Mouse (Mus musculus) ES-CJ7 (cell line): Measurements from ENCODE around the gene Ier2.
"Not testable (repeated sequence)": the region's sequence is repeated elsewhere in the genome, so short reads cannot be mapped to it uniquely, and the experiment has no call there.

Experiments used
- DNase-seq: peaks from one replicate; pipeline ENCODE4 v3.0.0; 2011; ENCODE audit warnings: low read depth, low spot score

Gene Ier2

DNA sequence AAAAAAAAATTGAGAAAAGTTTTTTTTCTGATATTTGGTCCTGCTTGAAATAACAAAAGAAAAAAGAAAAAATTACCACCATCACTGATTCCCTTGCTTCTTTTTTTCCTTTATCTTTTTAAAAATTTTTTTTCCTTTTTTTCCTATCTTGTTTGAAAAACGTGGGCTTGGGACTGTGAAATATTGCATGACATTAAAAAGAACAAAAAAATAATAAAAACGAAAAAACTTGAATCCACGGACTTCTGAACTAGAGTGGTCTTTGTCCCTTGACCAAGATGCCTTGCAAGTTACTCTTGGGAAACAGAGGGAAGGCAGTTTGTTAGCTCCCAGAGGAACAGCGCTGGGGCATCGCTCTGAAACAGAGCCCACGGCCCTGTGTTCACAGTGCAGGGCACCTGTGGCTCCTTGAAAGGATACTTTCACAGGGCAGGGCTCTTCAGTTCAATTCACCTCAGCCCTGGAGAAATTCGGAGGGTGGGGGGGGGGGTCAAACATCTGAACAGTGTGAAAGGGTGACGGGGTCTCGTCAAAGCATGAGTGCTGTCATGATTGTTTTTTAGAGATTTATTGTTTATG, 22.6 kb downstream of the Ier2 start:
- peak; percentile 48 for DNase-seq

DNA sequence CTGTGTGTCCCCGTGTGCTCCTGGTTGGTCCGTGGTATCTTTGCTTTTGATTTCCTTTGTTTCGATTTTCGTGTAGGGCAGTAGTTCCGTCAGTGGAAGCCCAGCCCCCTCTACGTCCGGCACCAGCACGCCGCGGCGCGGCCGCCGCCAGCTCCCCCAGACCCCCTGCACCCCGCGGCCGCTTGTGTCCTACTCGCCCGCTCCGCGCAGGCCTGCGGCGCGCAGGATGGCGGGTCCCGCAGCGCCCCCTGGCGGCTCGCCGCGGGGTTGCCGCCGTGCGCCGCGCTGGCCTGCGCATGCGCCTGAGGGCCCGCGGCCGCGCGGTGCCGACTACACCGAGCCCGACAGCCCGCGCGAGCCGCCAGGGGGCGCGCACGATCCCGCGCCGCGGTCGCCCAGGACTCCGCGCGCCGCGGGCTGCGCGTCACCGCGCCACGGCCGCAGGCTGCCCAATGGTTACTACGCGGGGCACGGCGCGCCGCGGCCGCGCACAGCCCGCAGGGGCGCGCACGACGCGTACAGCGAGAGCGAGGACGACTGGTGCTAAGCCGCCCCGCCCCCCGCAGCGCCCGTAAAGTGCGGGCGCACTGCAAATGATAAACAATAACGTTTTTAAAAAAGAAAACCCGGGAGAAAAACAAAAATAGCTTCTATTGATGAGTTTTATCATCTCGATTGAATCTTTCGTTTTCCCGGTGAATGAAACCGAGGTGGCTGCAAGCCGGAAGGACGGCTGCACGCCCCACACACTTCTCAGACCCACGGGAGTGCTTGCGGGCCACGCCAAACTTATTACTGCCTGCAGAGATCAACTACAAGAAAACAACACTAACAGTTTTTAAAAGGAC, 23.3 kb downstream of the Ier2 start:
- DNase-seq = peak; percentile 95

DNA sequence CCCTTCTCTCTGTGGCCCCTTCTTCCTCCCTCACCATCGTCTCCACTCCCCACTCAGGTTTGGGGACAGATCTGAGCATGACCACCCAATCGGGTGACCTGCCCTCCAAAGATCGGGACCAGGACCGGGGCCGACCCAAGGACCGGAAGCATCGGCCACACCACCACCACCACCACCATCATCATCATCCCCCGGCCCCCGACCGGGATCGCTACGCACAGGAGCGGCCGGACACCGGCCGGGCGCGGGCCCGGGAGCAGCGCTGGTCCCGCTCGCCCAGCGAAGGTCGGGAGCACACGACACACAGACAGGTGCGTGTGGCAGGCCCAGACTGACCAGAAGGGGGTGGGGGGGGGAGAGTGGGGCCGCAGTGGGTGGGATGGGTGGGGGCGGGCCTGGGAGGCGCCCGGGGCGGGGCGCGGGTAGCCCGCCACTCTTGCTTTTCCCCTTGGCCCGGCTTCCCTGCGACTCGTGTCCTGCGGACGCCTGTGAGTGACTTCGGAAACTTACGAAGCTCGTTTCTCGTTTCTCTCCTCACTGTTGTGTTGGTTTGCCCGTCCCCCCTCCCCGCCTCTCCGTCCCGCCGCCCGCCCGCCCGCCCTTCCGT, 24.0 kb downstream of the Ier2 start:
- no peak for DNase-seq

DNA sequence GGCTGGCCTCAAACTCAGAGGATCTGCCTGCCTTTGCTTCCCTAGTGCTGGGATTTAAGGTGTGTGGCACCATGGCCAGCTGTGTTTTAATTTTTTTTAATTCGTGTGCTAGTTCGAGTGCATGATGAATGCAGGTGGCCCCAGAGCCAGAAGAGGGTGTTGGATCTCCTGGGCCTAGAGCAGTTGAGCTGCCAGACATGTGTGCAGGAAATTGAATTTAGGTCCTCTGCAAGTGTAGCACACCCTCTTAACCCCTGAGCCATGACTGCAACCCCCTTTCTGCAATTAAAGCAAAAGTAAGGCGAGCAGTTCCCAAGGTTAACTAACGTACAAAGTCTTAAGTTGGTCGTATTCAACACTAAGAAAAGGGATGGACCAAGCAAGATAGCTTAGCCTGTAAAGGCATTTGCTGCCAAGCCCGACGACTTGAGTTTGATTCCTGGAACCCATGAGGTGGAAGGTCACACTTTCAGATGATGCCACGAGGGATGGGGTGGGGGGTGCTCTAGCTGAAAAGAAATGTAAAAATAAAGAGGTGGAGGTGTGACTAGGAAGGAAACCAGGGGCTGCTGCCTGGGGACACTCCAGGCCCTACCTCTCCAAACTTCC, 24.6 kb downstream of the Ier2 start:
- peak; percentile 61 for DNase-seq

DNA sequence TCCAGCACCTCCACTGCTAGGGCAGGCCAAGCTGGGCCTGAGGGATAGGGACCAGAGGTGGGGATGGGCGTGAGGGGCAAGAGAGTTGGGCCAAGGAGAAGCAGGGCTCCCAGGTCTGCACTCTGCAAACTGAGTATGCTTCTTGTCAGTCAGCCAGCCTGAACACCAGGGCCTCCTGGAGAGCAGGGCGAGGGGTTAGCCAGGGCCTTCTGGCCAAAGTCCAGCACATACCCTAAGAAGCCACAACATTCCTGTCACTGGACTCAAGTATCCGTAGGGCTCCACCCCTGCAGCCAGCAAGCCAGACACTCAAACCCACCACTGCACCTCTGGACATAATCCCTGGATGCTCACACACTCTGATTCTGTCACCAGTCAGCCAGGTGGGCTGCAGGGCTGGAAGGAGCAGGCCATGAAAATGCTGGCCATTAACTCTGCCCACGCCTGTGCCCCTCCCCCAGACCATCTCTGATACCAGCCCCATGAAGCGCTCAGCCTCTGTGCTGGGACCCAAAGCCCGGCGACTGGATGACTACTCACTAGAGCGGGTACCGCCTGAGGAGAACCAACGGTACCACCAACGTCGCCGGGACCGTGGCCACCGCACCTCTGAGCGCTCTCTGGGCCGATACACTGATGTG, 26.5 kb downstream of the Ier2 start:
- no peak for DNase-seq

DNA sequence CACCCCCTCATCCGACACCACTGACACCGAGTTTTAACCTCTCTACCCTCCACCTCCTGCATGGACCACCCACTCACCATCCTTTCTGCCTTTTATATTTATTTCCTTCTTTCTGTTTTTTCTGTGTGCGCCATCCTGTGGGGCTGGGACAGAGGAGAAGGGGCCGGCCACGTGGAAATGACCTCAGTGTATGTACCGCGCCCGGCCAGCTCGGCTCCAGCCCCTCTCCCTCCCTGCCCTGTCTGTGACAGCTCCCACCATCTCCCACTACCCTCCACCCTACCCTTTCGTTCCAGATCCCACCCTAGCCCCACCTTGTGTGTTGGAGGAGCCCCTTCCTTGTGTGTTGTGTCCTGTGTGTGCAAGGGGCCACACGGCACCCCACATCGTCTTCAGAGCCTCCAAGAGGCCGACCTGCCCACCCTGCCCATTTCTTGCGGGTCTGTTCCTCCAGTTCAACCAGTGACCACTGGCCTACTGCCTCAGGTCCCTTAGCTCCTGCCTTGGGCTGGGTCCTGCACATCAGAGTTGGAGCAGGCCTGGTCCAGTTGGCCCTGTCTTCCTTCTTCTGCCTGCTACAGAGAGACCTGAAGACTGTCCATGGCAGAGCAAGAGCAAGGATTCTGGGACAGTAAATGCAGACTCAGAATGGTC, 27.1 kb downstream of the Ier2 start:
- no peak for DNase-seq

DNA sequence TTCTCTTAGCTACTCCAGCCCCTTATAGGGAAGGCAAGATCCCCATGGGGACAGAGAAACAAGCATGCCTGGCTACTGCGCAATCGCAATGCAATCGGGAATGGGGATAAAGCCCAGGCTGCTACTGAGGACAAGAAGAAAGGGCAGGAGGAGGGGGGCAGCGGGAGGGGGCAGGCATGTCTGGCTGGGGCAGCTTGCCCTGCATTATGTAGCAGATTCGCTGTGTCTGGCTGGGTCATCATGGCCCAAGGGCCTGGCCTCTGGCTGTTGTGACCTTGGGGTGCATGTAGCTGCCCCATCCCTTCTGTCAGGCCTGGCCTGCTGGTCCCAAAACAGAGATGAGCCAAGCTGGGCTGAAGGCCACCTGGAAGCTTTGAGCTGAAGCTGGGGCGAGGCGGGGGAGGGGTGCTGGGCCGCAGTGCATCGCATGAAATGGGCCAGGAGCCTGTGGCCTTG, 27.8 kb downstream of the Ier2 start:
- no peak for DNase-seq

DNA sequence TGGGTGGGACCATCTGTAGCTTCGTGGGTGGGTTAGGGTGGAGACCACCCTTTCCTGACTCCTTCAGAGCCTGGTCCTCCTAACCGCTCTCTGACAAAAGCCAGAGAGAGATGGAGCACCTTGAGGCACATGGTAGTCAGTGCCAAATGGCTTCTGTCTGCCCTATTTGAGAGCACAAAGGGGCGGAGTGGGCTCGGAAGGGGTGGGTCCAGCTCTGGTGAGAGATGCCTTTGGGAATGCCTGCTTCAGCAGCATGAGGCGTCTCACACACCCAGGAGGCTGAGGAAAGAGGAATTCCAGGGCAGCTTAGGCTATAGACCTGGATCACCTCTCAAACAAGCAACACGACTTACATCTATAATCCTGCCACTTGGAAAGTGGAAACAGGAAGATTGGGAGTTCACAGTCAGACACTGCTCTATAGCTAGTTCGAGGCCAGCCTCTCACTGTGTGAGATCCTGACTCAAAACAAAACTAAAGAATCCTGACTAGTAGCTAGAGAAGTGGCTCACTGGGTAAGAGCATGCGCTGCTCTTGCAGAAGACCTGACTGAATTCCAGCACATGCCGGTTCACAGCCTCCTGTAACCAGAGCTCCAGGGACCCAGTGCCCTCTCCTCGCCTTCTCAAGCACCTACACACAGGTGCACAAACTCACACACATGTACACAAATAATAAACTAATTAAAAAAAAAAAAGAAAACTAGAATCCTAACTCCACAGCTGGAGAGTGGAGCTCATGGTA, 28.6 kb downstream of the Ier2 start:
- DNase-seq = peak; percentile 81

DNA sequence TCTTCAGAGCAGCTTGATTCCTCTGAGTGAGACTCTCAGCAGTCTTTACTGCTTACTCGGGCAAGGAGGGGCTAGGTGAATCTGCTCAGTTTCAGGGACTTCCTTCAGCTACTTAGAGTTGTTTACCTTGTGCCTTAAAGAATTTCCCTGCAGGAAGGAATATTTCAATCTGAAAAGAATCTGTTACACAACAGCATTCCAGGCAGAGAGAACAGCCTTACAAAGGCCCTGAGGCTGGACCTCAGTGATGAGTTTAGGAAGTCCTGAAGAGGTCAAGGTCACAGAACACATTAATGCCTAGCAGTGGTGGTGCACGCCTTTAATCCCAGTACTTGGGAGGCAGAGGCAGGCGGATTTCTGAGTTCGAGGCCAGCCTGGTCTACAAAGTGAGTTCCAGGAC, 30.8 kb downstream of the Ier2 start:
- peak; percentile 93 for DNase-seq

DNA sequence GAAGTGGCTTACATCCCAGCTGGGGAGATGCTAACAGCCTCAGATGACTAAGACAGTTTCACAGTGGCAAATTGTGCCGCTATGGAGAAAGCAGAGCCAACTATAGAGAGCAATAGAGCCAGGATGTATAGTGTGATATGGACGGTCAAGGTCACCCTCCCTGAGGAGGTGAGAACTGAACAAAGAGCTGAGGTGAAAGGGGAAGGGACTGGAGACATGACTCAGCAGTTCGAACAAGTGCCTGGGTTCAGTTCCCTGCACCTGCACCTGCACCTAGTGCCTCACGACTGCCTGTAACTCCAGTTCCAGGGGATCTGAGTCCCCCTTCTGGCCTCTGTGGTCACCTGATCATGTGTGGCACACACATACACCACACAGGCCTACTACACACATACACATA, 32.5 kb downstream of the Ier2 start:
- no peak for DNase-seq

DNA sequence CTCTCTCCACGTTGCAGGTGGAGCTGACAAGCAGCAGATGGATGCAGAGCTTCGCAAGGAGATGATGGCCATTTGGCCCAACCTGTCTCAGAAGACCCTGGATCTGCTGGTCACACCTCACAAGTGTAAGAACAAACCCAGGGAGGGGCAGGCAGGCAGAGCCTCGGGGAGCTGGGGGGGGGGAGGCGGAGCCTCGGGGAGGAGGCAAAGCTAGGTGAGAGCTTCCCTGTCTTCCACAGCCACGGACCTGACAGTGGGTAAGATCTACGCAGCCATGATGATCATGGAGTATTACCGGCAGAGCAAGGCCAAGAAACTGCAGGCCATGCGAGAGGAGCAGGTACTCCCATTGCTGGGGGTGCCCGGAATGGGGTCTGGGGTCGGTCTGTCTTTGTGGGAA, 33.1 kb downstream of the Ier2 start:
- no peak for DNase-seq

DNA sequence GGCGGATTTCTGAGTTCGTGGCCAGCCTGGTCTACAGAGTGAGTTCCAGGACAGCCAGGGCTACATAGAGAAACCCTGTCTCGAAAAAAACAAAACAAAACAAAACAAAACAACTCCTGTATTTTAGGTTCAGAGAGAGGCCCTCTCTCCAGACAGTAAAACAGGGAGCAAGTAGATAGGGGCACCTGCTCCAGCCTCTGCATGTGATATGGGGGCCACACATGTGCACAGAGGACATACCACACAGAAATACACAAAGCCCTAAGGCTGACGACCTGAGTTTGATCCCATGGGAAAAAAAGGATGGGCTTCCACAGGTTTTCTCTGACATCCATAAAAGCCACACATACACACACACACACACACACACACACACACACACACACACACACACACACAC, 39.2 kb downstream of the Ier2 start:
- not testable (repeated sequence) for DNase-seq

DNA sequence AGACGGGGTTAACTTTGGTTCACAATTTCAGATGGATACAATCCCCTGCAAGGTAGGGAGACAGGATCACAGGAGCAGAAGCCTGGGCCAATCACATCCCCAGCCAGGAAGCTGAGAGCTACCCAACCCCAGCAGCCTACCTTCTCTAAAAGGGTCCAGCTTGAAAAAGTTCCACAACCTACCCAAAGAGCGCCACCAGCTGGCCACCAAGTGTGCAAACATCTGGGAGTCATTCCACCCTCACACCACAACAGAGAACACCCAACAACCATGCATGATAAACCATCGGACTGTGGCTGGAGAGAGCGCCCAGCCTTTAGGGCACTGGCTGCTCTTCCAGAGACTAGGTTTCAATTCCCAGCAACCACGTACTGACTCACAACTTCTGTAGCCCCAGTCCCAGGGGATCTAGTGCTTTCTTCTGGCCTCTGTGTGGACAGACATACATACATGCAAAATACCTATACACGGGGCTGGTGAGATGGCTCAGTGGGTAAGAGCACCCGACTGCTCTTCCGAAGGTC, 41.5 kb downstream of the Ier2 start:
- DNase-seq = peak; percentile 73

DNA sequence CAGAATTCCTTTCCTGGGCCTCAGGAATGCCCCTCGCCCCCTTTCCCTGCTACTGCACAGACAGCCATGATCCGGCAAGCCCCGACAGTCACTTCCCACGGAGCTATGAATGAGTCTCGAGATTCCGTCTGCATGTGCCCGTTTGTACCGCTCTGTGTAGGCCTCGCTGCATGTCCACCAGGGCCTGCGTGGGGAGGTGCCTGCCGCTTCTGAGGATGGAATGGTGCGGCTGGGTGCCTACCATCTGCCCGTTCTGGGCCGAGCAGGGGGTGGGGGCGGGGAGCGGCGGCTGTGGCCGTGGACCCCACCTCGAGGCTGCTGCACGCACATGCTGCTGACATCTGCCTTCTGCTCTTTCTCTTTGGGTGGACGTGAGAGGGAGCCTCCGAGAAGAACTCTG, 45.6 kb downstream of the Ier2 start:
- no peak for DNase-seq

DNA sequence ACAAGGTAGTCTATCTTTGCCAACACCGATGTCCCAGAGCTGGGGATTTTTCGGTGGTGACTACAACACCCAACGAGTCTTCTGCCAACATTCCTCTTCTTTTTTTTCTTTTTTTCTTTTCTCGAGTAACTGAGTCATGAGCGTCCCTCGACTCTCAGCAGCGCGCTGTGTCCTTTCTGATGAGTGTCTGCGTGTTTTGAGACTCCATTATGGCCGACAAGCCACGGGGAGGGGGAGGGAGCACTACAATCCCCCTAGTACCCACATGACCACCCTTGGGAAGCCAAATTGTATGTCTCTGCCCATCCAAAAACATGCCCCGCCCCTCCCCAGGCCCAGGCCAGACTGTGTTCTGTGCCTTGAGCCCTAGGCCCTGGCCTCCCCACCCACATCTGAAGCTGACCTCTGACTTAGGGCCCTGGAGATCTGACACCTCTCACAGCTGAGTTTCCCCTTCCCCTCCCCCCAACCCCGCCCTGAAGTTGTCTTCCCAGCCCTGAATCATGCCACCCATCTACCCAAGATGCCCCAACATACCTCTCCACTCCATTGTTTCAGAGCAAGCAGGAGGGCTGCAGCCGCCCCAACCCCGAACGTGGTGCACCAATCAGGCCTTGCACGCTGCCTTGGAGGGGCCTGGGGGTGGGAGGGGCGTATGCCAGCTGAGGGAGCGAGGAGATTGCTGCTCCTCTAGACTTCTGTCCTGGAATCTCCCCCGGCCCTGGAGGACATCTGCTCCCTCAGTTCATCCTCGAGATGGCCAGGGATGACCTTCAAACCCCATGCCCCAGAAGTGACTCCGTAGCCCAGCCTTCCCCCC, 46.8 kb downstream of the Ier2 start:
- DNase-seq = no peak

DNA sequence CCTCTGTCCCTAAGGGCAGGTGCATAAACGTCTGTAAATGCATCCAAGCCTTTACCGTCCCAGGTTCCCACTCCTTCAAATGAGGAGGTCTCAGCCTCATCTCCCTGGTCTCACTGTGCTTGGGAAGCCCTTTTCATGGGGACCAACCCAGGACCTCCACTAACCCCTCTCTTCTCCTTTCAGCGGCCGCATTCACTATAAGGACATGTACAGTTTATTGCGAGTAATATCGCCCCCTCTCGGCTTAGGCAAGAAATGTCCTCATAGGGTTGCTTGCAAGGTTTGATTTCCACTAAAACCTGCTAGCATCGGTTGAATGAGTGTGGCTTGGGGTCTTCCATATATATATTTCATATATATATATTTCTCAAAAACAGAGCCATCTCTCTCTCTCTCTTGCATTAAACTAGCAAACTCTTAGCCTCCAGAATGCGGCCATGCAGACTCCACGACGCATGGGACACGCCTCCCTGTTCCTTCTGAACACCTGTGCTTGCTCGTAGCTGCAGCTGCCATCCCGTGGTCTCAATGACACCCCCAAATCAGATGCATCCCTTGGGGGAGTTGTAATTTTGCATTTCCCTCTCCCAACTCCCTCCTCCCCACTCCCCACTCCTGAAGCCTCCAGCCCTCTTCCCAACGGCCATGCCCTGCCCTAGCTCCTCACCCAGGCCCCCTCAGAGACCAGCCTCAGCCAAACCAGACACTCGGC, 48.0 kb downstream of the Ier2 start:
- peak; percentile 82 for DNase-seq
